Mouse (Mus musculus): ENCODE measurements at regions not wholly inside any gene's neighbourhood (a gene's known extent, or its start where the extent isn't known, plus 50 kb on each side); places are given as distances from the start of the nearest gene placed in this dataset.
"Not testable (repeated sequence)": the region's sequence is repeated elsewhere in the genome, so short reads cannot be mapped to it uniquely, and the experiment has no call there.

GRCm38 (mm10) chr11:22573166-22573565, 61.3 kb downstream of the Tmem17 start:
- ATAC-seq (ENCODE audit: low FRiP score, low TSS enrichment) (no peak), DNase-seq (no peak)
- no peaks in the 10 kb centered on the region for H3K4me1 ChIP-seq (ENCODE audit: control insufficient read depth, insufficient read depth, low read length)
- no peaks in the 10 kb centered on the region for H3K27me3 ChIP-seq (ENCODE audit: control insufficient read depth, insufficient read depth, low read length)
- no peak overlapping the region for H3K9ac ChIP-seq (replicated peaks; ENCODE audit: low read length)
- 76% methylated on average over 2 of the region's 2 CpGs for WGBS
- H3K36me3 ChIP-seq (ENCODE audit: control insufficient read depth, insufficient read depth, low read length): no peaks in the 10 kb centered on the region
- no peak overlapping the region for H3K4me2 ChIP-seq (ENCODE audit: low read length)
- H3K27ac ChIP-seq (replicated peaks; ENCODE audit: low read depth, low read length): no peak overlapping the region
- H3K9me3 ChIP-seq (ENCODE audit: control insufficient read depth, low read length): no peaks in the 10 kb centered on the region
- H3K4me3 ChIP-seq (replicated peaks; ENCODE audit: low read depth, low read length): no peak overlapping the region

- Histone ChIP-seq H3K4me3 (replicated peaks; ENCODE audit: low read depth, low read length) (no peak overlapping the region), H3K27ac (replicated peaks; ENCODE audit: low read depth, low read length) (no peak overlapping the region), H3K4me2 (ENCODE audit: low read length) (no peak overlapping the region), H3K4me1 (ENCODE audit: control insufficient read depth, insufficient read depth, low read length) (no peaks in the 10 kb centered on the region), H3K27me3 (ENCODE audit: control insufficient read depth, insufficient read depth, low read length) (no peaks in the 10 kb centered on the region), H3K9ac (replicated peaks; ENCODE audit: low read length) (no peak overlapping the region), H3K9me3 (ENCODE audit: control insufficient read depth, low read length) (no peaks in the 10 kb centered on the region), H3K36me3 (ENCODE audit: control insufficient read depth, insufficient read depth, low read length) (no peaks in the 10 kb centered on the region)
- DNase-seq (no peak), ATAC-seq (ENCODE audit: low FRiP score, low TSS enrichment) (no peak)
- 87% methylated on average over 3 of the region's 3 CpGs for WGBS
These were observed 61.9 kb downstream of the Tmem17 start for GRCm38 (mm10) chr11:22573802-22574201.

- H3K9ac ChIP-seq (replicated peaks; ENCODE audit: low read length): no peak overlapping the region
- H3K4me2 ChIP-seq (ENCODE audit: low read length): no peak overlapping the region
- no peak for DNase-seq
- H3K36me3 ChIP-seq (ENCODE audit: control insufficient read depth, insufficient read depth, low read length): no peaks in the 10 kb centered on the region
- no peaks in the 10 kb centered on the region for H3K27me3 ChIP-seq (ENCODE audit: control insufficient read depth, insufficient read depth, low read length)
- H3K4me3 ChIP-seq (replicated peaks; ENCODE audit: low read depth, low read length): no peak overlapping the region
- no peaks in the 10 kb centered on the region for H3K9me3 ChIP-seq (ENCODE audit: control insufficient read depth, low read length)
- WGBS: 95% methylated on average over 2 of the region's 2 CpGs
- H3K27ac ChIP-seq (replicated peaks; ENCODE audit: low read depth, low read length): no peak overlapping the region
- ATAC-seq (ENCODE audit: low FRiP score, low TSS enrichment): no peak
- H3K4me1 ChIP-seq (ENCODE audit: control insufficient read depth, insufficient read depth, low read length): no peaks in the 10 kb centered on the region
These were observed 62.6 kb downstream of the Tmem17 start for GRCm38 (mm10) chr11:22574506-22574905.

- Histone ChIP-seq H3K4me2 (ENCODE audit: low read length) (peak overlapping the region; percentile 51), H3K4me3 (replicated peaks; ENCODE audit: low read depth, low read length) (no peak overlapping the region), H3K27ac (replicated peaks; ENCODE audit: low read depth, low read length) (peak overlapping the region; percentile 84), H3K4me1 (ENCODE audit: control insufficient read depth, insufficient read depth, low read length) (peaks cover 14% of the 10 kb centered on the region), H3K36me3 (ENCODE audit: control insufficient read depth, insufficient read depth, low read length) (no peaks in the 10 kb centered on the region), H3K27me3 (ENCODE audit: control insufficient read depth, insufficient read depth, low read length) (no peaks in the 10 kb centered on the region), H3K9me3 (ENCODE audit: control insufficient read depth, low read length) (no peaks in the 10 kb centered on the region), H3K9ac (replicated peaks; ENCODE audit: low read length) (peak overlapping the region; percentile 42; the same call in 1 of the 2 replicates)
- DNase-seq: no peak
- WGBS: 15% methylated on average over 5 of the region's 5 CpGs
- ATAC-seq (ENCODE audit: low FRiP score, low TSS enrichment): peak; percentile 66
These were observed 72.2 kb downstream of the Tmem17 start for GRCm38 (mm10) chr11:22584100-22584487.

GRCm38 (mm10) chr11:22584488-22585158, 72.7 kb downstream of the Tmem17 start:
- Histone ChIP-seq H3K9ac (replicated peaks; ENCODE audit: low read length) (peak overlapping the region; percentile 42; the same call in 1 of the 2 replicates), H3K4me3 (replicated peaks; ENCODE audit: low read depth, low read length) (peak overlapping the region; percentile 9; the same call in 1 of the 2 replicates), H3K36me3 (ENCODE audit: control insufficient read depth, insufficient read depth, low read length) (no peaks in the 10 kb centered on the region), H3K27ac (replicated peaks; ENCODE audit: low read depth, low read length) (peak overlapping the region; percentile 84), H3K9me3 (ENCODE audit: control insufficient read depth, low read length) (no peaks in the 10 kb centered on the region), H3K4me2 (ENCODE audit: low read length) (peak overlapping the region; percentile 51), H3K27me3 (ENCODE audit: control insufficient read depth, insufficient read depth, low read length) (no peaks in the 10 kb centered on the region), H3K4me1 (ENCODE audit: control insufficient read depth, insufficient read depth, low read length) (peaks cover 14% of the 10 kb centered on the region)
- DNase-seq (peak; percentile 79), ATAC-seq (ENCODE audit: low FRiP score, low TSS enrichment) (peak; percentile 82)
- WGBS: 3% methylated on average over 14 of the region's 14 CpGs

- 36% methylated on average over 7 of the region's 7 CpGs for WGBS
- Histone ChIP-seq H3K4me3 (replicated peaks; ENCODE audit: low read depth, low read length) (no peak overlapping the region), H3K36me3 (ENCODE audit: control insufficient read depth, insufficient read depth, low read length) (no peaks in the 10 kb centered on the region), H3K9me3 (ENCODE audit: control insufficient read depth, low read length) (no peaks in the 10 kb centered on the region), H3K4me1 (ENCODE audit: control insufficient read depth, insufficient read depth, low read length) (peaks cover 14% of the 10 kb centered on the region), H3K9ac (replicated peaks; ENCODE audit: low read length) (no peak overlapping the region), H3K27ac (replicated peaks; ENCODE audit: low read depth, low read length) (0 out of 2 replicates have a peak overlapping the region, but pooled peaks have one; percentile 2), H3K4me2 (ENCODE audit: low read length) (no peak overlapping the region), H3K27me3 (ENCODE audit: control insufficient read depth, insufficient read depth, low read length) (no peaks in the 10 kb centered on the region)
- no peak for ATAC-seq (ENCODE audit: low FRiP score, low TSS enrichment)
- DNase-seq: peak; percentile 42
These were observed 75.9 kb downstream of the Tmem17 start for GRCm38 (mm10) chr11:22587691-22588241.

GRCm38 (mm10) chr11:22588546-22588945, 76.7 kb downstream of the Tmem17 start:
- no peaks in the 10 kb centered on the region for H3K36me3 ChIP-seq (ENCODE audit: control insufficient read depth, insufficient read depth, low read length)
- 17% methylated on average over 2 of the region's 2 CpGs for WGBS
- no peak overlapping the region for H3K4me2 ChIP-seq (ENCODE audit: low read length)
- H3K9me3 ChIP-seq (ENCODE audit: control insufficient read depth, low read length): no peaks in the 10 kb centered on the region
- no peak overlapping the region for H3K4me3 ChIP-seq (replicated peaks; ENCODE audit: low read depth, low read length)
- no peak overlapping the region for H3K9ac ChIP-seq (replicated peaks; ENCODE audit: low read length)
- H3K4me1 ChIP-seq (ENCODE audit: control insufficient read depth, insufficient read depth, low read length): peaks cover 14% of the 10 kb centered on the region
- ATAC-seq (ENCODE audit: low FRiP score, low TSS enrichment): no peak
- DNase-seq: peak; percentile 27
- no peaks in the 10 kb centered on the region for H3K27me3 ChIP-seq (ENCODE audit: control insufficient read depth, insufficient read depth, low read length)
- H3K27ac ChIP-seq (replicated peaks; ENCODE audit: low read depth, low read length): no peak overlapping the region

- Histone ChIP-seq H3K4me3 (replicated peaks; ENCODE audit: low read depth, low read length) (no peak overlapping the region), H3K27ac (replicated peaks; ENCODE audit: low read depth, low read length) (no peak overlapping the region), H3K4me2 (ENCODE audit: low read length) (no peak overlapping the region), H3K9me3 (ENCODE audit: control insufficient read depth, low read length) (no peaks in the 10 kb centered on the region), H3K9ac (replicated peaks; ENCODE audit: low read length) (no peak overlapping the region), H3K27me3 (ENCODE audit: control insufficient read depth, insufficient read depth, low read length) (no peaks in the 10 kb centered on the region), H3K36me3 (ENCODE audit: control insufficient read depth, insufficient read depth, low read length) (no peaks in the 10 kb centered on the region), H3K4me1 (ENCODE audit: control insufficient read depth, insufficient read depth, low read length) (0 out of 2 replicates have a peak, but pooled peaks cover 4% of the 10 kb centered on the region)
- DNase-seq (no peak), ATAC-seq (ENCODE audit: low FRiP score, low TSS enrichment) (no peak)
- 66% methylated on average over 2 of the region's 2 CpGs for WGBS
These were observed 78.0 kb downstream of the Tmem17 start for GRCm38 (mm10) chr11:22589901-22590300.

- not testable (repeated sequence) for H3K27me3 ChIP-seq (ENCODE audit: control insufficient read depth, insufficient read depth, low read length); H3K27ac ChIP-seq (replicated peaks; ENCODE audit: low read depth, low read length); DNase-seq; H3K36me3 ChIP-seq (ENCODE audit: control insufficient read depth, insufficient read depth, low read length); H3K4me1 ChIP-seq (ENCODE audit: control insufficient read depth, insufficient read depth, low read length); H3K4me2 ChIP-seq (ENCODE audit: low read length); ATAC-seq (ENCODE audit: low FRiP score, low TSS enrichment); H3K4me3 ChIP-seq (replicated peaks; ENCODE audit: low read depth, low read length); H3K9ac ChIP-seq (replicated peaks; ENCODE audit: low read length); H3K9me3 ChIP-seq (ENCODE audit: control insufficient read depth, low read length)
- 96% methylated on average over 13 of the region's 14 CpGs for WGBS
These were observed 79.2 kb downstream of the Tmem17 start for GRCm38 (mm10) chr11:22591050-22591449.
